Mouse (Mus musculus) CD4-positive, CD25-positive, alpha-beta regulatory T cell, adult 4 months (primary cell): ENCODE measurements at regions not wholly inside any gene's neighbourhood (a gene's known extent, or its start where the extent isn't known, plus 50 kb on each side); places are given as distances from the start of the nearest gene placed in this dataset.

Experiments
- ATAC-seq: one replicate; pipeline ENCODE4 v1.8.0; 2017

GRCm38 (mm10) chr15:57644331-57644953 is 167.0 kb upstream of the Slc22a22 start:
- peak; percentile 60 for ATAC-seq

- ATAC-seq, result no peak
Observed at GRCm38 (mm10) chr15:57639115-57639514, 161.7 kb upstream of the Slc22a22 start.

GRCm38 (mm10) chr15:57633067-57633466 is 155.6 kb upstream of the Slc22a22 start:
- ATAC-seq, result no peak

- ATAC-seq, result no peak
Observed at GRCm38 (mm10) chr15:57632537-57632936, 155.1 kb upstream of the Slc22a22 start.

GRCm38 (mm10) chr15:57618466-57618865 is 141.0 kb upstream of the Slc22a22 start:
- no peak for ATAC-seq

- no peak for ATAC-seq
Observed at GRCm38 (mm10) chr15:57616880-57617391, 139.5 kb upstream of the Slc22a22 start.

GRCm38 (mm10) chr15:57610006-57610405 is 132.6 kb upstream of the Slc22a22 start:
- ATAC-seq, result no peak

GRCm38 (mm10) chr15:57608519-57608918 is 131.1 kb upstream of the Slc22a22 start:
- ATAC-seq, result no peak

- peak; percentile 80 for ATAC-seq
Observed at GRCm38 (mm10) chr15:57600562-57600961, 123.1 kb upstream of the Slc22a22 start.

GRCm38 (mm10) chr15:57593326-57594004 is 116.0 kb upstream of the Slc22a22 start:
- ATAC-seq, result no peak

GRCm38 (mm10) chr15:57590597-57591219 is 113.3 kb upstream of the Slc22a22 start:
- ATAC-seq, result no peak

- ATAC-seq, result no peak
Observed at GRCm38 (mm10) chr15:57589404-57590377, 112.3 kb upstream of the Slc22a22 start.

GRCm38 (mm10) chr15:57585411-57585810 is 108.0 kb upstream of the Slc22a22 start:
- ATAC-seq, result no peak

GRCm38 (mm10) chr15:57584498-57584897 is 107.1 kb upstream of the Slc22a22 start:
- ATAC-seq, result no peak

GRCm38 (mm10) chr15:57581266-57581665 is 103.8 kb upstream of the Slc22a22 start:
- ATAC-seq, result no peak

GRCm38 (mm10) chr15:57578794-57579193 is 101.4 kb upstream of the Slc22a22 start:
- no peak for ATAC-seq

GRCm38 (mm10) chr15:57574080-57574618 is 96.7 kb upstream of the Slc22a22 start:
- ATAC-seq, result no peak

- no peak for ATAC-seq
Observed at GRCm38 (mm10) chr15:57572460-57572859, 95.0 kb upstream of the Slc22a22 start.

GRCm38 (mm10) chr15:57568006-57568630 is 90.7 kb upstream of the Slc22a22 start:
- no peak for ATAC-seq

GRCm38 (mm10) chr15:57547154-57547553 is 69.7 kb upstream of the Slc22a22 start:
- no peak for ATAC-seq

- ATAC-seq, result no peak
Observed at GRCm38 (mm10) chr15:57545141-57545540, 67.7 kb upstream of the Slc22a22 start.

GRCm38 (mm10) chr15:57543985-57544384 is 66.6 kb upstream of the Slc22a22 start:
- ATAC-seq, result no peak
